Mouse (Mus musculus) testis, postnatal 14 days (tissue): ENCODE measurements at regions not wholly inside any gene's neighbourhood (a gene's known extent, or its start where the extent isn't known, plus 50 kb on each side); places are given as distances from the start of the nearest gene placed in this dataset.

Source experiments
- DNase-seq: peaks from one replicate; pipeline ENCODE4 v3.0.0; 2021; ENCODE audit warnings: low spot score

DNA sequence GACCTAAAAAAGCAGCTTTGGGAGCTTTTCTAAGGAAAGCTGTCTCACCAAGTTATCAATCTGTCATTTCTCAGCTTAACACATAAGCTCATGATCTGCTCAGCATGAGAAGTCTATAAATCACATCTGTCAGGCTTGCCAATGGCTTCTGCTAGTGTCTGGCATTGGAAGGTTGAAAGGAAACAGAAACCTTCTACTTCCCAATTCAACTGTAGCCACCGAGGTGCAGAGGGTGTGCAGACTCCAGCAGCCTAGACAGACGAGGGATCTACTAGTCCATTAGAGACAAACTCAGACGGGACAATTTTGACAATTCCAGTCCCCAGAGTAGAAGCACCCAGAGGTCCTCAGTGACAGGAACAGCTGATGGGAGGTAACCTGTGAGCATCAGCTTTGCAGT is 103.0 kb downstream of the Nab1 start:
- no peak for DNase-seq

- no peak for DNase-seq
Measured at GRCm38 (mm10) chr1:52392933-52393332, 107.5 kb downstream of the Nab1 start.

GRCm38 (mm10) chr1:52388836-52389235 is 111.6 kb downstream of the Nab1 start:
- no peak for DNase-seq

DNA sequence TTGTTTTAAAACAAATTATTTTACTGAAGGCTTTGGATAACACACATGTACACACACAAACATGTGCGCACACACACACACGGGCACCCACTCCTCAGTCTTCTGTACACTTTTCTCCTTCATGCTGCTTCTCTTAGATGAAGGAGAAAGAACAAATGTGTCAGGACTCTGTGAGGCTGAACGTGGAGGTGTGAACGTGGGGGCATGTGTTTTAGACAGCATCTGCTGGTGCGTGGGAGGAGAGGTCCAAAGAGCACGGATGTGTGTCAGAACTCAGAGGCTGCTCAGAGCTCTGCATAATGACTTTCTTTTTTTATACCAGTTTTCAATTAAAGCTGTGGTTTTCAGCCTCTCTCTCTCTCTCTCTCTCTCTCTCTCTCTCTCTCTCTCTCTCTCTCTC is 112.4 kb downstream of the Nab1 start:
- DNase-seq, result no peak

- no peak for DNase-seq
Measured at GRCm38 (mm10) chr1:52387062-52387461, 113.4 kb downstream of the Nab1 start.

DNA sequence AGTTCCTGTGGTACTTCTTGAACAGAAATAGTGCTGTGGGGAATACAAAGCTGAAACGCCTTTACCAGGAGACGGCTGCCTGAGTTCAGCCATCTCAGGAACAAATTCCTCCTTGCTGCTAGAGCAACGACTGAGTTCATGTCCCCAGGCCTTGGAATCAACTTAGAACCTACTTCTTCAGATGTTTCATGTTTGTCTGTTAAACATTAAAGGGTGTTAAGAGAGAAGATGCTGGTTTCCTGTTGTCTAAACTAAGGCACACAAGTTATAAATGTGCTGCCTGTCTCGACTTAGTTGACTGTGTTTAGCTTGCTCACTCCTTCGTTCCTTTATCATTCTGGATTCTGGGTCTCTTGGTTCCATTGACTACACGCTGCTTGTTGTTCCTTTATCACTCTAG is 125.2 kb downstream of the Nab1 start:
- DNase-seq, result no peak

- no peak for DNase-seq
Measured at GRCm38 (mm10) chr1:52374666-52375065, 125.8 kb downstream of the Nab1 start.

GRCm38 (mm10) chr1:52373817-52374216 is 126.7 kb downstream of the Nab1 start:
- DNase-seq, result no peak

GRCm38 (mm10) chr1:52366386-52366785 is 133.4 kb upstream of the Gls start:
- no peak for DNase-seq

GRCm38 (mm10) chr1:52363625-52364024 is 130.6 kb upstream of the Gls start:
- no peak for DNase-seq

DNA sequence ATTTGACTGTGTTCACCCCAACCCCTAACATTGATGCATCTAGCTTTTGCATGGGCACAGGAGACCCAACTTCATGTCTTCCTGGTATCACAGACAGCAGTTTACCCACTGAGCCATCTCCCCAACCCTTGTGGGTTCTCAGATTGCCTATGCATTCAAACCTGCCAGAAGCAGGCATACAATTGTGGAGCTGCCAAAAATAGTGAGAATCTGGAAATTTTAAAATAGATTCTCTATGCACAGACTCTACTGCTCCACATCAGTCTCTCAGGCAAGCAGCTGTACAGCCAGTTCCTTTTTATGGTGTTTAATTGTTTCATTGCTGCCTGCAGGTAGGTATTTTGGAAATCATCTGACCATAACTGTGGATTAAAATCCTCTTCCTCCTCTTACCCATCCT is 129.9 kb upstream of the Gls start:
- DNase-seq, result no peak

- peak; percentile 44 for DNase-seq
Measured at GRCm38 (mm10) chr1:52354041-52354582, 121.1 kb upstream of the Gls start.

DNA sequence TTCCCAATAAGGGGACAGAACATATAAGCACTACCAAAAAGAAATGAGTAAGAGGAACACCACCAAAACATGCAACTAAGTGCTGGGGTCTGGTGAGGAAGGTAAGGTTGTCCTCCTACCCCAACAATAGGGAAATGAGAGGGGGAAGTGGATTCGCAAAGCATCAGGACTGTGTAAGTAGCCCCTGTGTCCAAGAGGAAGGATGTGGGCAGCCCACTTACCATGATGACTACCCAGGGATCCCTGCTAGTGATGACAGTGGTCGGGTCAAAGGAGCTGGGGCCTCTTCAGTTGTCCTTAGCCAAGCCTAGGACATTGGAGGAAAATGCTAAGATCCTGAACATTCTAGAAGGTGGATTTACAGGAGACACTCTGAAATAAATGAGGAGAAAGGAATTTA is 109.1 kb upstream of the Gls start:
- DNase-seq, result no peak

- DNase-seq, result no peak
Measured at GRCm38 (mm10) chr1:52338704-52339103, 105.7 kb upstream of the Gls start.

DNA sequence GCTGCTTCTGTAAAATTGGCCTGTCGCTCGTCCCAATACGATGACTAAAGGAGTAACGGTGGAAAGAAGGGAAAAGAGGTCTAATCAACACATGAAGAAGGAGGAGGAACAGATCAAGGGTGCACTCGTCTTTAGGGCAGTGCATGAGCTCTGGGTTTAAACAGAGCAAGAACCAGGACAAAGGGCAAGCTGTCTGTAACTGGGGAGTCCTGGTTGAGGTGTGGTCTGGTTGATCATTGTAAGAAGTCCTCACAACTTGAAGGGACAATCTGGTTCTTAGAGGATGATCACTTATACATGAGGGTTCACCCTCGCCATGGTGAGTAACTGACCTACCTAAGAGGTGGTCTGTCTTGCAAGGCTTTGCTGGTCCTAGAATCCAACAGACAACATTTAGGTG is 105.2 kb upstream of the Gls start:
- DNase-seq, result no peak

DNA sequence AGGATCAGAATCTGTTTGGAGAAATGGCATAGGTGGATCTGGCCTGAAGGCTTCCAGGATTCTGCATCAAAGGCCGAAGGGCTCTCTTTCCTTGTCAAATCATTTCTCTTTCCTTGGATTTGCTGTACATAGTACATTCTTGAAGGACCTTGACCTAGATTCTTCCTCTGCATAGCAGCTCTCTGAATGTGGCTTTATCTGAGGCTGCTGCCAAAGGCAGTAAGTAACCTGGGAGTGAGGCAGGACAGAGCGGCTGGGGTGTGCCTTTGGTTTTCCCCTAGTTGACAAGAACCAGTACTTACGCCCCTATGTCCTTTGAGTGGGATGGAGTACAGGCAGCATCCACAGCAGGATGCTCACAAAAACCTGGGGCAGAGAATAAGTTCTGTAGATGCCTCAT is 103.7 kb upstream of the Gls start:
- no peak for DNase-seq

DNA sequence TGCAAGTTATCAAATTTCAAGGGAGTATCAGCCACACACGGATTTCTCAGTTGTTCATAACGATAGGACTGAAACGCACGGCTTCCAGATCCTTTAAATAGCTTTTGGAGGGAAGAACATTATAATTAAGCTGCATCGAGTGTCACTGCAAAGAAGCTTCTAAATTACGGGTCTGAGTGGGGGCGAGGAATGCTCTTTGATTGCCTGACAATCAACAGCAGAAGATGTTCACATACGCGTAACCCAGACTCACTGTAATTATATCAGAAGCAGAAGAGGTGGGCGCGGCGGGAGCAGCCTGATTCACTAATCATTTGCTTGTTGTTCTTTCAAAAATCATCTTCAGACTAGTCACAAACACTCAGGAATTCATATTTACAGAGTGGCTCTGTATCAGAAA is 99.0 kb upstream of the Gls start:
- no peak for DNase-seq

- no peak for DNase-seq
Measured at GRCm38 (mm10) chr1:52331442-52331841, 98.4 kb upstream of the Gls start.

GRCm38 (mm10) chr1:52330496-52330895 is 97.5 kb upstream of the Gls start:
- DNase-seq, result no peak

DNA sequence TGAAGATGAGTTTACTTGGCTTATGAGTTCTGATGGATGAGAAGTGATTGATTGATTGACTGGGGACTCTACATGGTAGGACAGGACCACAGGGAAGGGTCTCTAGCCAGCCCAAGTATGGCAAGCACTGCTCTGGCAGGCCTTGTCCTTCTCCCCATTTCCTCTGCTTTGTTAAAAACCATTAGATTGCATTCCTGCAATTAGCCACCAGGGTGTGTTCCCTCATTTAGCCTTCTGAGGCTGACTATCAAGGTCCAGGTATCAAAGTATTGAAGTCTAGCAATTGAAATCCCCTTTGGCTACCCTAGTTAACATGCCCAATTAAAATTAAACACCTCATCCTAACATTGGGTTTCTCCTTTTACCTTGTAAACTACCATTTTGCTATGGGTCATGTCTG is 95.5 kb upstream of the Gls start:
- DNase-seq, result no peak

DNA sequence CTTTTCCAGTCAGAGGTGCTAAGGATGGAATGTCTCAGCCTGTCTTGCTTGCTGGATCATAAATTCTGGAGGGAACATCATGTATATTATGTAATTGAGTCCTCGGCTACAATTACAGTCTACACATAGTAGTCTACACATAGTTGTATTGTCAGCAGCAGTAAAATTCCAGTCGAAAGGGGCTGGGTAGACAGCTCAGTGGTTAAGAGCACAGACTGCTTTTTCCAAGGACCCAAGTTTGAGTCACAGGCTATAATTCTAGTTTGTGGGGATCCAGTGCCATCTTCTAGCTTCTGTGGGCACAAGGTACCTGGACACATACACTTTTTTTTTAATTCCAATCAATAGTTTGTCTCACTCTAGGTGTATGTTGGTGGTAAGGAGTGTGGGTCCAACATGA is 91.3 kb upstream of the Gls start:
- DNase-seq, result no peak

DNA sequence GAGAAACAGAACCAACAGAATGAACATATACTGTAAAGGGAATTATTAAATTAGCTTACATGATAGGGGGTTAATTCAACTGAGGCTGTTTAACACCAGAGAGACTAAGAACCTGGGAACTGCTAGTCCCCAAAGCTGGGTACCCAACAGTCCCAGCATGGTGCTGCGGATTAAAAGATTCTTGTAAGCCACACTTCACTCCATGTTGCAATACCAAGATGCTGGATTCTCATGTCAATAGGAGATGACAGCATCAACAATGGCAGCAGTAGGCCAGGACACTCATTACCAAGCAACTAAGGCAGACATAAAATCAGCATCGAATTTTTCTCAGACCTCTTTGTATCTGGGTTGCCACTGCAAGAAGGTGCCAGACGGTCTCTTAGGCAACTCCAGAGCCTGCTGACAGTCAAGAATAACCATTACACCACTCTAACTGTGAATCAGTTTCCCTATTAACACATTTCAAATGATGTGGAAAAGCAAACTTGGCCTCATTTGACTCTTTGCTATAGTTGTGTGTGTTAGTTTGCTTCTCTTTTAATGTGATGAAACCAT is 79.1 kb upstream of the Gls start:
- no peak for DNase-seq

DNA sequence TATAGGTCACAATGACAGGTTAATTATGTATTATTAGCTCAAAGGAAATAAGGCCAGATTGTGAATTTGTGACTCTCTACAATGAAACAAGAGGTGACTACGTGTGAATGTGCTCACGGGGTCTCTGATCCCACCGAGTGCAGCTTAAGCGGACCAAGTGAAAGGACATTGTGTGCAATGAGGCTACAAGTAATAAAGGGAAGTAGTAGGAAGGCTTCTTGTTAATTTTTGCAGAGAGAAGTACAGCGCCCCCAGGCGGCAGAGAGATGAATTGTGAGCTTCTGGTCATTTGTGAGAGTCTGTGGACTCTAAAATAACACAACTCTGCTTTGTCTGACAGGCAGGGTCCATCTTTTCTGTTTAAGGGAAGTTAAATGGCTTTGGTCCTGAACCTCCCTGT is 73.9 kb upstream of the Gls start:
- DNase-seq, result peak; percentile 12
